Mouse (Mus musculus): ENCODE measurements around the gene Gipc1.

GRCm38 (mm10) chr8:83698661-83699453, 46.4 kb downstream of the Gipc1 start, which contains the start of gene Pkn1:
- peak; percentile 56 for TF ChIP-seq POLR2A (IDR thresholded peaks at IDR 0.05; ENCODE audit: insufficient read depth, low read length)
- TF ChIP-seq EP300 (IDR thresholded peaks at IDR 0.05; ENCODE audit: insufficient read depth, low read depth, low read length), result no peak
- TF ChIP-seq CTCF (IDR thresholded peaks at IDR 0.05; ENCODE audit: low read depth, low read length), result no peak

All from ES-Bruce4 (cell line).